Mouse (Mus musculus) ES-E14 (cell line): Measurements from ENCODE around the gene Uqcrh. TPM values are rescaled to one million over a fixed set of nuclear protein-coding genes. Genes with fewer than 3 reads are reported as not detected.
A peak's percentile ranks its signal among the peaks of the same experiment; 100 is the strongest.

Experiments
- DNase-seq: peaks from one replicate; pipeline ENCODE4 v3.0.0-alpha.2; 2013; ENCODE audit warnings: low read depth, low spot score
- H3K27ac ChIP-seq: 2 replicates; pipeline ENCODE4 v1.5.1; 2012; ENCODE audit warnings: low read depth, mild to moderate bottlenecking, low read length, moderate library complexity, mixed read lengths; ENCODE audit not compliant: poor library complexity, insufficient read depth, severe bottlenecking
- H3K36me3 ChIP-seq: 2 replicates; pipeline ENCODE4 v1.6.1; 2012; ENCODE audit warnings: mild to moderate bottlenecking, low read length, moderate library complexity, mixed read lengths; ENCODE audit not compliant: control insufficient read depth, poor library complexity, insufficient read depth, severe bottlenecking
- H3K4me1 ChIP-seq, 2 experiments: fragments of 150-350 bp in 1 of 2; sonication (generic) in 1 of 2; 2 replicates each; pipeline ENCODE4 v1.6.1; 2012; ENCODE audit warnings: low read length in 2 of 2, mild to moderate bottlenecking in 1 of 2, mixed read lengths in 1 of 2; ENCODE audit not compliant: control insufficient read depth in 2 of 2, insufficient read depth in 2 of 2, poor library complexity in 1 of 2
- H3K4me3 ChIP-seq, 2 experiments: fragments of 150-350 bp in 1 of 2; sonication (generic) in 1 of 2; 2 replicates each; pipeline ENCODE4 v1.5.1; 2012; ENCODE audit warnings: low read length in 2 of 2, low read depth in 1 of 2, mild to moderate bottlenecking in 1 of 2, mixed read lengths in 1 of 2; ENCODE audit not compliant: insufficient read depth in 1 of 2, poor library complexity in 1 of 2, severe bottlenecking in 1 of 2
- H3K9ac ChIP-seq: 2 replicates; pipeline ENCODE4 v1.6.1; 2012; ENCODE audit warnings: low read depth, mild to moderate bottlenecking, low read length, mixed read lengths; ENCODE audit not compliant: poor library complexity, insufficient read depth, severe bottlenecking
- H3K9me3 ChIP-seq: fragments of 150-350 bp; sonication (generic); 2 replicates; pipeline ENCODE4 v1.6.1; 2012; ENCODE audit warnings: low read depth, mild to moderate bottlenecking, low read length; ENCODE audit not compliant: control insufficient read depth, insufficient read depth
- CHD2 ChIP-seq: IDR thresholded peaks from 2 replicates; pipeline ENCODE4 v1.6.1; 2014; ENCODE audit warnings: mild to moderate bottlenecking, low read depth, low read length, inconsistent platforms
- HCFC1 ChIP-seq: IDR thresholded peaks from 2 replicates; pipeline ENCODE4 v1.6.1; 2012; ENCODE audit warnings: low read length, inconsistent platforms, borderline replicate concordance; ENCODE audit not compliant: insufficient read depth
- MAFK ChIP-seq: IDR thresholded peaks from 2 replicates; pipeline ENCODE4 v1.6.1; 2014; ENCODE audit warnings: mild to moderate bottlenecking, low read depth, low read length, inconsistent platforms; ENCODE audit not compliant: insufficient read depth
- ZC3H11A ChIP-seq: IDR thresholded peaks from 2 replicates; pipeline ENCODE4 v1.6.1; 2012; ENCODE audit warnings: low read depth, mild to moderate bottlenecking, inconsistent platforms, low read length, borderline replicate concordance
- ZNF384 ChIP-seq: IDR thresholded peaks from 2 replicates; pipeline ENCODE4 v1.6.1; 2012; ENCODE audit warnings: low read depth, low read length, inconsistent platforms
- in situ Hi-C, 2 experiments: fragments of 600-800 bp; cut with MboI; formaldehyde crosslinking; loops; one replicate each; pipeline ENCODE4 v1.15.1; 2025; ENCODE audit warnings: low sequenced_read_pairs in 2 of 2, inconsistent platforms in 1 of 2; ENCODE audit not compliant: unreplicated experiment in 2 of 2
- total RNA-seq: library from RNA; depleted of rRNA; stranded (reverse); fragments of 300-350 nt; gene quantifications from 2 replicates; pipeline ENCODE4 v1.2.3, GENCODE M21; 2012

Uqcrh gene
- total RNA-seq, 1 experiment = 420 TPM

GRCm38 (mm10) chr4:116059012-116059726, 15.7 kb downstream of the Uqcrh start:
- TF ChIP-seq ZC3H11A = no peak
- no peak for TF ChIP-seq CHD2
- TF ChIP-seq MAFK = peak; percentile 60
- Histone ChIP-seq H3K4me1 (no peaks in the 10 kb centered on the region; a peak in 1 of 4 replicates), H3K9ac (no peak overlapping the region), H3K27ac (no peak overlapping the region), H3K4me3 (peak overlapping the region in 1 of 2 experiments; percentile 5; a peak in 2 of 4 replicates), H3K36me3 (no peaks in the 10 kb centered on the region), H3K9me3 (no peaks in the 10 kb centered on the region)
- in situ Hi-C loops = no loop called here
- no peak for DNase-seq

- no peak for DNase-seq
- Histone ChIP-seq H3K9me3 (no peaks in the 10 kb centered on the region), H3K4me3 (no peak overlapping the region), H3K36me3 (no peaks in the 10 kb centered on the region), H3K4me1 (peaks cover under 1% of the 10 kb centered on the region in 2 experiments; a peak in 2 of 4 replicates), H3K9ac (no peak overlapping the region), H3K27ac (no peak overlapping the region)
- no peak for TF ChIP-seq ZNF384
- 0 out of 2 replicates have a peak, but pooled peaks have one; percentile 20 for TF ChIP-seq MAFK
- in situ Hi-C loops = no loop called here
Observed at GRCm38 (mm10) chr4:116057559-116057958, 17.3 kb downstream of the Uqcrh start.

- no peaks in the 10 kb centered on the region for H3K36me3 ChIP-seq
- H3K9me3 ChIP-seq = no peaks in the 10 kb centered on the region
- peak; percentile 87 for DNase-seq
- H3K4me3 ChIP-seq = peak within 1 kb of the TSS; percentile 78 to 91
- in situ Hi-C loops = no loop called here
- peak within 1 kb of the TSS; percentile 75 for H3K9ac ChIP-seq
- peak; percentile 77 for TF ChIP-seq HCFC1
- TF ChIP-seq ZNF384 = no peak
- peak; percentile 90 for TF ChIP-seq CHD2
- no peak for TF ChIP-seq MAFK
- H3K27ac ChIP-seq = peak within 1 kb of the TSS; percentile 76
- peaks cover 3 to 4% of the 10 kb centered on the region in 2 experiments; a peak in 2 of 4 replicates for H3K4me1 ChIP-seq
Observed at GRCm38 (mm10) chr4:116053399-116053961, 21.4 kb downstream of the Uqcrh start, which contains the start of gene Nsun4. Nsun4 (minus strand) TSS chr4:116053876.

- Histone ChIP-seq H3K4me3 (peak overlapping the region; percentile 78 to 91), H3K4me1 (peaks cover 3 to 4% of the 10 kb centered on the region in 2 experiments; a peak in 2 of 4 replicates), H3K9me3 (no peaks in the 10 kb centered on the region), H3K36me3 (no peaks in the 10 kb centered on the region; the same call in 1 of the 2 replicates), H3K9ac (peak overlapping the region; percentile 21; the same call in 1 of the 2 replicates), H3K27ac (peak overlapping the region; percentile 2; the same call in 1 of the 2 replicates)
- no peak for DNase-seq
- TF ChIP-seq ZNF384 (no peak), ZC3H11A (no peak), HCFC1 (no peak), CHD2 (no peak), MAFK (no peak)
- in situ Hi-C loops = no loop called here
Observed at GRCm38 (mm10) chr4:116052526-116053293, 22.2 kb downstream of the Uqcrh start.
